Mouse (Mus musculus): ENCODE data around the gene Creb3l4. TPM values are rescaled to one million over a fixed set of nuclear protein-coding genes. Genes with fewer than 3 reads are reported as not detected.

Gene Creb3l4
- polyA plus RNA-seq, 1 experiment from 2014 or later = 2.2 TPM

GRCm38 (mm10) chr3:90208662-90209061 lies 34.6 kb downstream of the Creb3l4 start:
- WGBS = 74% methylated on average over 2 of the region's 2 CpGs
- Histone ChIP-seq H3K27me3 (no peaks in the 10 kb centered on the region), H3K36me3 (peaks cover 40% of the 10 kb centered on the region), H3K9me3 (replicated peaks) (no peaks in the 10 kb centered on the region), H3K9ac (no peak overlapping the region), H3K4me3 (no peak overlapping the region), H3K4me1 (replicated peaks) (peaks cover 30% of the 10 kb centered on the region), H3K27ac (peak overlapping the region; percentile 13; the same call in 1 of the 2 replicates), H3K4me2 (no peak overlapping the region)
- no peak for ATAC-seq (replicated peaks; ENCODE audit: insufficient number of reproducible peaks, insufficient read depth, low FRiP score, low read depth)

GRCm38 (mm10) chr3:90204582-90204981 lies 38.7 kb downstream of the Creb3l4 start:
- Histone ChIP-seq H3K36me3 (peaks cover 11% of the 10 kb centered on the region), H3K9ac (no peak overlapping the region), H3K4me1 (replicated peaks) (peaks cover 9% of the 10 kb centered on the region), H3K9me3 (replicated peaks) (no peaks in the 10 kb centered on the region), H3K4me2 (no peak overlapping the region), H3K27me3 (no peaks in the 10 kb centered on the region), H3K27ac (no peak overlapping the region), H3K4me3 (no peak overlapping the region)
- WGBS = 96% methylated on average over 2 of the region's 2 CpGs
- no peak for ATAC-seq (replicated peaks; ENCODE audit: insufficient number of reproducible peaks, insufficient read depth, low FRiP score, low read depth)

GRCm38 (mm10) chr3:90203619-90204018 lies 39.7 kb downstream of the Creb3l4 start:
- peaks cover 3% of the 10 kb centered on the region for H3K36me3 ChIP-seq
- H3K4me1 ChIP-seq (replicated peaks) = peaks cover 5% of the 10 kb centered on the region; the same call in 1 of the 2 replicates

GRCm38 (mm10) chr3:90202884-90203283 lies 40.4 kb downstream of the Creb3l4 start:
- ATAC-seq (replicated peaks; ENCODE audit: insufficient number of reproducible peaks, insufficient read depth, low FRiP score, low read depth) = no peak
- 44% methylated on average over 1 of the region's 1 CpGs for WGBS

More at GRCm38 (mm10) chr3:90203619-90204018, 39.7 kb downstream of the Creb3l4 start:
- peak; percentile 66 for ATAC-seq (replicated peaks; ENCODE audit: insufficient number of reproducible peaks, insufficient read depth, low FRiP score, low read depth)
- WGBS = 24% methylated on average over 5 of the region's 5 CpGs
- no peaks in the 10 kb centered on the region for H3K27me3 ChIP-seq
- H3K4me2 ChIP-seq = no peak overlapping the region
- H3K27ac ChIP-seq = peak overlapping the region; percentile 22
- H3K9ac ChIP-seq = no peak overlapping the region
- H3K4me3 ChIP-seq = no peak overlapping the region
- no peaks in the 10 kb centered on the region for H3K9me3 ChIP-seq (replicated peaks)

GRCm38 (mm10) chr3:90197548-90197947 lies 45.8 kb downstream of the Creb3l4 start:
- H3K4me3 ChIP-seq = no peak overlapping the region
- no peaks in the 10 kb centered on the region for H3K9me3 ChIP-seq (replicated peaks)
- no peak overlapping the region for H3K4me2 ChIP-seq
- 37% methylated on average over 1 of the region's 1 CpGs for WGBS
- no peak overlapping the region for H3K27ac ChIP-seq
- no peak for ATAC-seq (replicated peaks; ENCODE audit: insufficient number of reproducible peaks, insufficient read depth, low FRiP score, low read depth)
- no peaks in the 10 kb centered on the region for H3K4me1 ChIP-seq (replicated peaks)
- H3K27me3 ChIP-seq = no peaks in the 10 kb centered on the region
- no peaks in the 10 kb centered on the region for H3K36me3 ChIP-seq
- no peak overlapping the region for H3K9ac ChIP-seq

More at GRCm38 (mm10) chr3:90202884-90203283, 40.4 kb downstream of the Creb3l4 start:
- Histone ChIP-seq H3K27ac (no peak overlapping the region), H3K27me3 (no peaks in the 10 kb centered on the region), H3K4me3 (no peak overlapping the region), H3K36me3 (no peaks in the 10 kb centered on the region), H3K9ac (no peak overlapping the region), H3K4me2 (no peak overlapping the region), H3K4me1 (replicated peaks) (peaks cover 4% of the 10 kb centered on the region; the same call in 1 of the 2 replicates), H3K9me3 (replicated peaks) (no peaks in the 10 kb centered on the region)

GRCm38 (mm10) chr3:90195644-90196043 lies 47.7 kb downstream of the Creb3l4 start:
- WGBS = 54% methylated on average over 1 of the region's 1 CpGs
- H3K4me1 ChIP-seq (replicated peaks) = no peaks in the 10 kb centered on the region
- no peak for ATAC-seq (replicated peaks; ENCODE audit: insufficient number of reproducible peaks, insufficient read depth, low FRiP score, low read depth)
- H3K27ac ChIP-seq = no peak overlapping the region
- H3K36me3 ChIP-seq = no peaks in the 10 kb centered on the region
- no peaks in the 10 kb centered on the region for H3K27me3 ChIP-seq
- no peaks in the 10 kb centered on the region for H3K9me3 ChIP-seq (replicated peaks)
- H3K9ac ChIP-seq = no peak overlapping the region
- no peak overlapping the region for H3K4me2 ChIP-seq
- no peak overlapping the region for H3K4me3 ChIP-seq

- Histone ChIP-seq H3K9ac (no peak overlapping the region), H3K27me3 (no peaks in the 10 kb centered on the region), H3K4me1 (replicated peaks) (no peaks in the 10 kb centered on the region), H3K36me3 (no peaks in the 10 kb centered on the region), H3K27ac (no peak overlapping the region), H3K4me3 (no peak overlapping the region), H3K9me3 (replicated peaks) (no peaks in the 10 kb centered on the region), H3K4me2 (no peak overlapping the region)
- ATAC-seq (replicated peaks; ENCODE audit: insufficient number of reproducible peaks, insufficient read depth, low FRiP score, low read depth) = no peak
- WGBS = 64% methylated on average over 4 of the region's 4 CpGs
These were observed 48.6 kb downstream of the Creb3l4 start for GRCm38 (mm10) chr3:90194759-90195158.

GRCm38 (mm10) chr3:90190859-90191510 lies 52.3 kb downstream of the Creb3l4 start:
- no peaks in the 10 kb centered on the region for H3K9me3 ChIP-seq (replicated peaks)
- H3K27me3 ChIP-seq = no peaks in the 10 kb centered on the region
- no peak for ATAC-seq (replicated peaks; ENCODE audit: insufficient number of reproducible peaks, insufficient read depth, low FRiP score, low read depth)
- H3K27ac ChIP-seq = no peak overlapping the region
- H3K4me2 ChIP-seq = no peak overlapping the region
- H3K36me3 ChIP-seq = no peaks in the 10 kb centered on the region
- no peak overlapping the region for H3K4me3 ChIP-seq
- no peak overlapping the region for H3K9ac ChIP-seq
- no peaks in the 10 kb centered on the region for H3K4me1 ChIP-seq (replicated peaks)
- WGBS = 68% methylated on average over 11 of the region's 11 CpGs

Small RNA genes lying within 50 kb of the gene (microRNA-seq; reads per million reads assigned to microRNA genes)
- gene Mir7012 = not detected

Other genes starting within 250 kb of the Creb3l4 start
- 78.8 and 85.8 TPM in 2 replicates for gene Hax1, start 244.7 kb downstream of the Creb3l4 start, polyA plus RNA-seq (2015; fragmentation: Nextera tagmentation; extraction: Ambion mirVana)
- gene 4933434E20Rik, start 191.9 kb downstream of the Creb3l4 start, polyA plus RNA-seq (2015; fragmentation: Nextera tagmentation; extraction: Ambion mirVana) = 129 and 134 TPM in 2 replicates
- 120 and 126 TPM in 2 replicates for gene Ubap2l, start 190.9 kb downstream of the Creb3l4 start, polyA plus RNA-seq (2015; fragmentation: Nextera tagmentation; extraction: Ambion mirVana)
- gene Tpm3, start 170.9 kb downstream of the Creb3l4 start, polyA plus RNA-seq (2015; fragmentation: Nextera tagmentation; extraction: Ambion mirVana) = 239 and 307 TPM in 2 replicates
- 0.20 and 0.25 TPM in 2 replicates for gene Nup210l, start 139.4 kb downstream of the Creb3l4 start, polyA plus RNA-seq (2015; fragmentation: Nextera tagmentation; extraction: Ambion mirVana)
- gene Rps27, start 29.9 kb downstream of the Creb3l4 start, polyA plus RNA-seq (2015; fragmentation: Nextera tagmentation; extraction: Ambion mirVana) = 766 and 874 TPM in 2 replicates
- gene Rab13, start 29.8 kb downstream of the Creb3l4 start, polyA plus RNA-seq (2015; fragmentation: Nextera tagmentation; extraction: Ambion mirVana) = 22.1 and 24.0 TPM in 2 replicates
- gene Jtb, start 11.9 kb downstream of the Creb3l4 start, polyA plus RNA-seq (2015; fragmentation: Nextera tagmentation; extraction: Ambion mirVana) = 78.4 and 79.5 TPM in 2 replicates
- gene Slc39a1, start 4.7 kb upstream of the Creb3l4 start, polyA plus RNA-seq (2015; fragmentation: Nextera tagmentation; extraction: Ambion mirVana) = 76.0 and 86.2 TPM in 2 replicates
- gene Crtc2, start 10.7 kb upstream of the Creb3l4 start, polyA plus RNA-seq (2015; fragmentation: Nextera tagmentation; extraction: Ambion mirVana) = 10.8 and 15.9 TPM in 2 replicates
- 4.6 and 6.9 TPM in 2 replicates for gene Dennd4b, start 21.7 kb upstream of the Creb3l4 start, polyA plus RNA-seq (2015; fragmentation: Nextera tagmentation; extraction: Ambion mirVana)
- gene Gatad2b, start 49.7 kb upstream of the Creb3l4 start, polyA plus RNA-seq (2015; fragmentation: Nextera tagmentation; extraction: Ambion mirVana) = 7.1 and 9.5 TPM in 2 replicates
- 4.8 and 9.4 TPM in 2 replicates for gene Slc27a3, start 146.4 kb upstream of the Creb3l4 start, polyA plus RNA-seq (2015; fragmentation: Nextera tagmentation; extraction: Ambion mirVana)
- gene Ints3, start 190.1 kb upstream of the Creb3l4 start, polyA plus RNA-seq (2015; fragmentation: Nextera tagmentation; extraction: Ambion mirVana) = 16.7 and 22.6 TPM in 2 replicates
- 10.1 and 12.5 TPM in 2 replicates for gene Npr1, start 222.4 kb upstream of the Creb3l4 start, polyA plus RNA-seq (2015; fragmentation: Nextera tagmentation; extraction: Ambion mirVana)
- gene Ilf2, start 232.6 kb upstream of the Creb3l4 start, polyA plus RNA-seq (2015; fragmentation: Nextera tagmentation; extraction: Ambion mirVana) = 97.3 and 108 TPM in 2 replicates
- 71.5 and 75.1 TPM in 2 replicates for gene Snapin, start 247.5 kb upstream of the Creb3l4 start, polyA plus RNA-seq (2015; fragmentation: Nextera tagmentation; extraction: Ambion mirVana)

Measured in heart, embryonic 15.5 days (tissue).